10 mouse cellular contexts compared by ENCODE assay signal in genomic region chr3:98055808-98056728, GRCm38 (mm10). TPM values are rescaled to one million over a fixed set of nuclear protein-coding genes. Genes with fewer than 3 reads are reported as not detected.
DNase-seq lines count a peak whose midpoint lies in the region; ATAC-seq and TF ChIP-seq lines count a peak whose summit lies in the region.
"Had no signal": no experiment of that assay in that cellular context is flagged by ENCODE, and none has a peak within 500 bp of the region (broad histone marks: within the 10 kb centered on the region; RNA-seq: fewer than 3 reads in every experiment).

No protein-coding gene starts in this region.

- DNase-seq in heart, postnatal 14 days = no peak
- DNase-seq in adipocyte (ENCODE audit: low spot score) = peak; percentile 72
- DNase-seq in lung, postnatal 25 days (ENCODE audit: low spot score) = peak; percentile 86
- DNase-seq in urinary bladder, adult 2 months (ENCODE audit: low spot score) = no peak
- no peak for DNase-seq in kidney, postnatal 36 days
- no peak for DNase-seq in cerebellum, postnatal 10 days

- no peaks in the 10 kb centered on the region for H3K9me3 ChIP-seq in heart, embryonic 13.5 days
- H3K9me3 ChIP-seq: hindbrain, embryonic 15.5 days had no signal

- WGBS in heart, embryonic 13.5 days = 68% methylated on average over 20 of the region's 20 CpGs

- intact Hi-C loops in heart, postnatal 14 days (cut with DNase I) = no loop called here

- no peaks in the 10 kb centered on the region for H3K27me3 ChIP-seq in heart, embryonic 13.5 days (replicated peaks)
- H3K27me3 ChIP-seq: hindbrain, embryonic 15.5 days had no signal

- no peak overlapping the region for H3K4me3 ChIP-seq in heart, embryonic 13.5 days
- H3K4me3 ChIP-seq in embryonic fibroblast, embryonic 13.5 days (ENCODE audit: insufficient read depth, low read length) = no peak overlapping the region
- H3K4me3 ChIP-seq: hindbrain, embryonic 15.5 days had no signal

- no peak for TF ChIP-seq CTCF in embryonic fibroblast, embryonic 13.5 days (IDR thresholded peaks at IDR 0.05; ENCODE audit: borderline replicate concordance, insufficient read depth, low read length)

- H3K4me1 ChIP-seq in heart, embryonic 13.5 days = peaks cover 88% of the 10 kb centered on the region
- H3K4me1 ChIP-seq in embryonic fibroblast, embryonic 13.5 days (ENCODE audit: control insufficient read depth, insufficient read depth, low read length) = peaks cover 24% of the 10 kb centered on the region

- H3K9ac ChIP-seq in heart, embryonic 13.5 days = no peak overlapping the region
- H3K9ac ChIP-seq: hindbrain, embryonic 15.5 days had no signal

- no peak for TF ChIP-seq POLR2A in embryonic fibroblast, embryonic 13.5 days (IDR thresholded peaks at IDR 0.05; ENCODE audit: low read depth, low read length)

- H3K27ac ChIP-seq in heart, embryonic 13.5 days (replicated peaks) = peak overlapping the region; percentile 29; the same call in 1 of the 2 replicates
- peak overlapping the region; percentile 95 for H3K27ac ChIP-seq in embryonic fibroblast, embryonic 13.5 days (ENCODE audit: insufficient read depth, low read length)
- H3K27ac ChIP-seq: hindbrain, embryonic 15.5 days had no signal

- no peak for ATAC-seq in heart, embryonic 13.5 days (ENCODE audit: extremely low read depth, insufficient number of reproducible peaks, low FRiP score, low TSS enrichment)
- ATAC-seq: midbrain, embryonic 16.5 days had no signal

- H3K36me3 ChIP-seq in heart, embryonic 13.5 days = no peaks in the 10 kb centered on the region
- H3K36me3 ChIP-seq: hindbrain, embryonic 15.5 days had no signal

- H3K4me2 ChIP-seq in heart, embryonic 13.5 days = no peak overlapping the region
- H3K4me2 ChIP-seq: hindbrain, embryonic 15.5 days had no signal

RNA-seq across cellular contexts. Expression of gene Notch2, which starts 42.7 kb away (rescaled TPM):
- polyA plus RNA-seq in heart, embryonic 13.5 days (2015; fragmentation: Nextera tagmentation; extraction: Ambion mirVana) = 11.9 and 12.1 TPM in 2 replicates
- total RNA-seq in heart, postnatal 14 days (2021) = 10 to 100 TPM; 23.4 to 23.6 TPM
- polyA plus RNA-seq in embryonic fibroblast, embryonic 13.5 days (2011; ENCODE audit: insufficient read length, low read depth, missing spikeins) = 45.2 and 49.4 TPM in 2 replicates
- 23.1 and 31.2 TPM in 2 replicates for polyA plus RNA-seq in urinary bladder, adult 2 months (2012; rRNA removed)

Comparison
In these comparisons a context has a peak if more than half of its experiments do, and no peak if none do; other contexts are left out.
1. DNase-seq: peak in adipocyte (single experiment) and lung, postnatal 25 days (single experiment); none in heart, postnatal 14 days (0 of 2), urinary bladder, adult 2 months (single experiment), kidney, postnatal 36 days (0 of 2) and cerebellum, postnatal 10 days (0 of 2).